Mouse (Mus musculus): ENCODE results near the gene Tigd2.
"Not testable (repeated sequence)": the region's sequence is repeated elsewhere in the genome, so short reads cannot be mapped to it uniquely, and the experiment has no call there.

The Tigd2 gene

GRCm38 (mm10) chr6:59208685-59209298 lies at the start of gene Tigd2:
Tigd2 (plus strand) TSS chr6:59208870.
- DNase-seq (ENCODE audit: low spot score), result peak; percentile 72

GRCm38 (mm10) chr6:59161801-59162478 lies 46.7 kb upstream of the Tigd2 start:
- DNase-seq (ENCODE audit: low spot score), result no peak

- DNase-seq (ENCODE audit: low spot score), result no peak
Measured at GRCm38 (mm10) chr6:59162887-59163286, 45.8 kb upstream of the Tigd2 start.

GRCm38 (mm10) chr6:59163407-59163806 lies 45.3 kb upstream of the Tigd2 start:
- no peak for DNase-seq (ENCODE audit: low spot score)

GRCm38 (mm10) chr6:59168939-59169338 lies 39.7 kb upstream of the Tigd2 start:
- DNase-seq (ENCODE audit: low spot score), result no peak

- DNase-seq (ENCODE audit: low spot score), result no peak
Measured at GRCm38 (mm10) chr6:59171230-59171629, 37.4 kb upstream of the Tigd2 start.

GRCm38 (mm10) chr6:59173940-59174339 lies 34.7 kb upstream of the Tigd2 start:
- DNase-seq (ENCODE audit: low spot score), result no peak

- DNase-seq (ENCODE audit: low spot score), result no peak
Measured at GRCm38 (mm10) chr6:59178051-59178450, 30.6 kb upstream of the Tigd2 start.

GRCm38 (mm10) chr6:59180376-59180996 lies 28.2 kb upstream of the Tigd2 start:
- DNase-seq (ENCODE audit: low spot score), result peak; percentile 63

GRCm38 (mm10) chr6:59185010-59185699 lies 23.5 kb upstream of the Tigd2 start:
- DNase-seq (ENCODE audit: low spot score), result peak; percentile 48

- no peak for DNase-seq (ENCODE audit: low spot score)
Measured at GRCm38 (mm10) chr6:59190006-59190405, 18.7 kb upstream of the Tigd2 start.

GRCm38 (mm10) chr6:59194518-59194917 lies 14.2 kb upstream of the Tigd2 start:
- DNase-seq (ENCODE audit: low spot score), result not testable (repeated sequence)

- no peak for DNase-seq (ENCODE audit: low spot score)
Measured at GRCm38 (mm10) chr6:59195849-59196635, 12.6 kb upstream of the Tigd2 start.

GRCm38 (mm10) chr6:59196746-59197145 lies 11.9 kb upstream of the Tigd2 start:
- no peak for DNase-seq (ENCODE audit: low spot score)

GRCm38 (mm10) chr6:59198356-59198755 lies 10.3 kb upstream of the Tigd2 start:
- no peak for DNase-seq (ENCODE audit: low spot score)

GRCm38 (mm10) chr6:59199021-59199420 lies 9.6 kb upstream of the Tigd2 start:
- DNase-seq (ENCODE audit: low spot score), result no peak

- no peak for DNase-seq (ENCODE audit: low spot score)
Measured at GRCm38 (mm10) chr6:59207561-59207960, 1.1 kb upstream of the Tigd2 start.

- DNase-seq (ENCODE audit: low spot score), result no peak
Measured at GRCm38 (mm10) chr6:59209299-59209707, 633 bp downstream of the Tigd2 start.

GRCm38 (mm10) chr6:59233191-59233590 lies 24.5 kb downstream of the Tigd2 start:
- DNase-seq (ENCODE audit: low spot score), result no peak

GRCm38 (mm10) chr6:59233651-59234050 lies 25.0 kb downstream of the Tigd2 start:
- DNase-seq (ENCODE audit: low spot score), result no peak

GRCm38 (mm10) chr6:59249675-59250074 lies 41.0 kb downstream of the Tigd2 start:
- DNase-seq (ENCODE audit: low spot score), result peak; percentile 5

- no peak for DNase-seq (ENCODE audit: low spot score)
Measured at GRCm38 (mm10) chr6:59250536-59250935, 41.9 kb downstream of the Tigd2 start.
